Mouse (Mus musculus): ENCODE results near the gene Cryab.

The Cryab gene

GRCm38 (mm10) chr9:50742261-50742660 is 8.9 kb upstream of the Cryab start:
- CTCF ChIA-PET = no interaction called here

DNA sequence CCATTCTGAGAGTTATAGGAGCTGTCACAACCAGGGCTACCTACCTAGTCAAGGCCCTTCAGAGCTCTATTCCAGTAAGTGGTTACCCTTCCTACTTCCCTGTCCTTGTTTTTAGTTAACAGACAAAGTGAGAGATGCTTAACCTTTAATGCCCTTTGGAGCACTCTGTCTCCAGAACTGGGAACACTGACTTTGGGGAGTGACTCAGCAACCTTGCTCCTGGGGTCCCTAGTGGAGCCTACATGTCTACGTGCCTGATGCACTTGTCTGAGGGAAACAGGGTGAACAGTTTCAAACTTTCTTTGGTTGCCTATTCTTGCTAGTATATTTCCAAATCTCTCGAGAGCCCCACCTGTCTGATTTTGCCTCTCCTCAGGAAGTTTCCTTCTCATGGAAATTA is 8.4 kb upstream of the Cryab start:
- CTCF ChIA-PET = no interaction called here

GRCm38 (mm10) chr9:50745806-50746205 is 5.3 kb upstream of the Cryab start:
- CTCF ChIA-PET = no interaction called here

GRCm38 (mm10) chr9:50746214-50746677 is 4.9 kb upstream of the Cryab start, which contains the start of gene 2310030G06Rik:
Gene 2310030G06Rik, minus strand, starts transcription at chr9:50746536.
- CTCF ChIA-PET = no interaction called here

GRCm38 (mm10) chr9:50750706-50751105 is 419 bp upstream of the Cryab start:
- CTCF ChIA-PET = no interaction called here

DNA sequence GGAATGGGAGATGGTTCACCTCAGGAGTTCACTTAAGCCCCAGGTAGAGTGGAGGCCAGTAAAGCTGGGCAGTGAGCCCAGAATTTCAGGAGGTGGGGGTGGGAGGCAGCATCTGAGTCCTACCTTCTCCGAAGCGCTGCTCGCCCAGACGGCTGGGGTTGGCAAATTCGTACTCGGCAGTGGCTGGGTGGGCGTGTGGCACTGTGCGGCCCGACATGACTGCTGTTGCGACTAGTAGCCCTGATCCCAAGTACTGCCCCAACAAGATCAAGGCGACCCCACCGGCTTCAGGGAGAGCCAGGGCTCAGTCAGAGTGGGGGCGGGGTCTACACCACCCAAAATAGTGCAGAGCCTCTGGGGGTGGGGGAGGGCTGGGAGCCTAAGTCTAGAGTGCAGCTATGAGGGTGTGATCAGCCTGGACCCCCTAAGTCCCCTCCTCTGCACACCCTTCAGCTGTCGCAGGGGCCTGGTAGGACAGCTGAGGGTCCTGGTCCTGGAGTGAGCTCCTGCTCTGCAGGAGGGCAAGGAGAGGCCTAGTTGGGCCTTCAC is 1.0 kb downstream of the Cryab start, which contains the start of gene Hspb2:
Gene Hspb2, minus strand, starts transcription at position 301 of the 549 bp plus-strand sequence.
- CTCF ChIA-PET = no interaction called here

- CTCF ChIA-PET = no interaction called here
These were observed 1.9 kb downstream of the Cryab start for GRCm38 (mm10) chr9:50752784-50753615.

DNA sequence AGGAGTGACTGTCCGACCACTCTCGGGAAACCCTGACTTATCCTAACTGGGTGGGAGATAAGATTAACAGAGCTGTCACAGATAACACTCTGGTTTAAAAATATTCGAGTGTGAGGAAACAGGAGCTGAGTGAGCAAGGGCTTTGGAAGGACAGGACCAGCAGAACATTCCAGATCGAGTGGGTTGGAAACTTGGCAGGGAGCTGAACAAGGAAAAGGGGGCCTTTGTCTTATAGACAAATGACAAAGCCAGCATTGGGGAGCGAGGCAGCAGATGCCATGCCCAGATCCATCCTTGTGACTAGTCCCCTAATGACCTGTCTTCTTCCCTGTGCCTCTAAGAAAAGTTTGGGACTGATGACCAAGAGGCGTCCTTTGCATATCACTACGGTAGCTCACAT is 2.8 kb downstream of the Cryab start:
- CTCF ChIA-PET = no interaction called here

GRCm38 (mm10) chr9:50756711-50757110 is 5.6 kb downstream of the Cryab start:
- CTCF ChIA-PET = no interaction called here

- CTCF ChIA-PET = no interaction called here
These were observed 10.6 kb downstream of the Cryab start for GRCm38 (mm10) chr9:50761520-50762243.

GRCm38 (mm10) chr9:50763331-50763730 is 12.2 kb downstream of the Cryab start:
- CTCF ChIA-PET = interaction anchor here (0.6 kb wide), 1 partner anchor 43 kb away, joined by 3 read pairs; no protein-coding TSS in a partner anchor

GRCm38 (mm10) chr9:50767531-50768106 is 16.5 kb downstream of the Cryab start:
- CTCF ChIA-PET = interaction anchor here (0.5 to 0.7 kb wide), 2 partner anchors 47 to 82 kb away, joined by 3 to 6 read pairs; no protein-coding TSS in a partner anchor

DNA sequence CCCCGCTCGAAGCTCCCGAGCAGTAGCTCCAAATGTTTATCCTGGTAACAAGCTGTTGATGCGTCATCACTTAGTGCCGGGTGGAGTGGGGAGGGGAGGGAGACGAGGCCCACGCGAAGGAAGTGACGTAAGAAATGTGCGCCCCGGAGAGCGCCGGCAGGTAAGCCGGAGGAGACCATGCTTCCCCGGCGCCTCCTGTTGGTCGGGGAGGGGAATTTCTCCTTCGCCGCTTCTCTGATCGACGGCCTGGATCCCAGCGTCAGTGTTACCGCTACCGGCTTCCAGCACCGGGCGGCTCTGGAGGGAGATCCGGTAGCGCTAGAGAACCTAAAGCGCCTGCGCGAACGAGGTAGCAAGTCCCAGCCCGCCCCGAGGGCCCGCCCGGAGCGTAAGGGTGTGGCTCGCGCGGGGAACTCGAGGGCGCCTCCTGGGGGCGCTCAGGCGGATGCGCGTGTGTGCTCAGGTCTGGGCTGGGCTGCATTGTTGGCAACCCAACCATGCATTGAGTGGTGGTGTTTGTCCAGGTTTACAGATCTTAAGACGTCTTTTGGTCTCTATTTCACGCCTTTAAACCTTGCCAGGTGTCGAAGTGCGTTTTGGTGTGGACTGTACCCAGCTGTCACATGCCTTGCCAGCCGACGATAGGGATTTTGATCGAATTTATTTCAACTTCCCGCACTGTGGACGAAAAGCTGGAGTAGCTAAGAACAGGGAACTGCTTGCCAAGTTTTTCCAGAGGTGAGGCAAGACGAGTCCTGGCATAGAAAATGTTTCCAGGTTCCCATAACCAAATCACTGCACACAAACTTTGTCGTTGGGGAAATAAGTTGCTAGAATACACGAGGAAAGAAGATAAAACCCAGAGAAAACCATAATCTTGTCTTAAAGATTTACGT is 17.2 kb downstream of the Cryab start, which contains the start of gene Fdxacb1:
Gene Fdxacb1, plus strand, starts transcription at position 130 of the 896 bp plus-strand sequence.
- CTCF ChIA-PET = no interaction called here

- CTCF ChIA-PET = no interaction called here
These were observed 18.9 kb downstream of the Cryab start for GRCm38 (mm10) chr9:50770011-50770410.

DNA sequence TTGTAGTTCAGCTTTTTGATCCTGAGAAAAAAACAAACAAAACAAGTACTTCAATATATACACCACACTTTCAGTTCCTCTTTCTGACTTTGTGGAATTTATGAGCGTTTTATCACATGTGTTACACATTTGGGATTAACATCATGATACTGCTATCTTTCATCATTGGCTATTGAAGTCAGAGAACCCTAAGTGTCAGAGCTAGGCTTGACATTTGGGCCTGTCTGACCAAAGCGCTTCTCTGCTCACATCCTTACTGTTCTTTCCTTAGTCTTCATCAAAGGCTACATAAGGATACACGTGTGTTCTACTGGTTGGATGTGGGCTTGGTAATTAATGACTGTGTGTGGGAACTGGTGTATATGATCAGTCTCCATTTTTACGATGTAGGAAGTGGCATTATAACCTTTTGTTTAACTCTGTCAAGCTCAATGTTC is 22.9 kb downstream of the Cryab start:
- CTCF ChIA-PET = interaction anchor here (0.5 to 1.3 kb wide), 4 partner anchors 10 to 1527 kb away, joined by 3 to 11 read pairs (median 4); no protein-coding TSS in a partner anchor

DNA sequence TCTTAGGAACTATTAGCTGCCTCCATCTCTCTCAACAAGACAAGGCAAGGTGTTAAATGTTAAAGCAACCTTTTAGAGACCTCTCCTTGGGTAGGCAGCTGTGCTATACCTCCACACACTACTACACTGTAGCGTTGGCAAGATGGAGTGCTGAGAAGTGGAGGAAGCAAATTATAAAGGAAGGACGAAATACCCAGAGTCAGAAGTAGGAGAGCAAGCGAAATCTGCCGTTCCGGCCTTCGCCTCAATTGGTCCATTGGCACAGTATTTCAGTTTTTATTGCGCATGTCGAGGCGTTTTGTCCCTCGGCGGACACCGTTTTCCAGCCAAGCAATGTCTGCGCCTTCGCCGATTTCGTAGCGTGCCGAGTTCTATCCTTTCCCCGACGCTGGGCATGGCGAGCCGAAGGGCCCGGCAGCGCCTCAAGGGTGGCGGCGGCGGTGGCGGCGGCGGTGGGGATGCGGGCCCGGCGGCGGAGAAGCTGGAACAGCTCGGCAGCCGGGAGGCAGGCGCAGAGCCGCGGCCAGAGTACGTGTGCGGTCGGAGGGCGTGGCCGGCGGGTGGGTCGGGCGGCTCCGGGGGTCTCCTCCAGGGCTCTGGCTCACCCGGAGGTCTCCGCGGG is 24.0 kb downstream of the Cryab start, which contains the start of the genes Alg9 and 1110032A03Rik:
Gene Alg9, plus strand, starts transcription at position 29 of the 622 bp plus-strand sequence.
Gene 1110032A03Rik, minus strand, starts transcription at position 530 of the 622 bp plus-strand sequence.
- CTCF ChIA-PET = interaction anchor here (0.6 kb wide), 6 partner anchors 11 to 328 kb away, joined by 3 to 7 read pairs (median 4); no protein-coding TSS in a partner anchor

GRCm38 (mm10) chr9:50775662-50776126 is 24.6 kb downstream of the Cryab start:
- CTCF ChIA-PET = no interaction called here

DNA sequence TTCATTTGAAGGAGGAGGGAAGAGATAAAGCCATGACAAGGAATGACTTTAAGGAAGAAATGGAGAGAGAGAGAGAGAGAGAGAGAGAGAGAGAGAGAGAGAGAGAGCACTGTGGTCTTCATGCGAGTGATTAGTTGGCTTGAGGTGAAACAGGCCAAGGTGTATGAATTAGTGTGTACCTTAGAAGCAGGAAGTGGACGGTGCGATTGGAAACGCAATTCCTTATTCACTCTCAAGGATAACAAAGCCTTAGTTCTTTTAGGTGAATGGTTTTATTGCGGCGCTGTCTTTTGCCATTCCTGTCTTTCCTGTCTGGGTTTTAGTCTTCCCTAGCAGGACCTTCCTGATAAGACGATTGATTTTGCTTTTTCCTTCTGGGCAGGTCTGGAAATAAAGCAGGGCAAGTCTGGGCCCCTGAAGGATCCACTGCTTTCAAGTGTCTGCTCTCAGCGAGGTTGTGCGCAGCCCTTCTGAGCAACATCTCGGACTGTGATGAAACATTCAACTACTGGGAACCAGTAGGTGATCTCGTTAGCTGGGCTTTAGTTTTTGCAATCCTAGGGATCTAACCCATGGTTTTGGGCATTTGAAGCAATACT is 25.1 kb downstream of the Cryab start:
- CTCF ChIA-PET = no interaction called here

DNA sequence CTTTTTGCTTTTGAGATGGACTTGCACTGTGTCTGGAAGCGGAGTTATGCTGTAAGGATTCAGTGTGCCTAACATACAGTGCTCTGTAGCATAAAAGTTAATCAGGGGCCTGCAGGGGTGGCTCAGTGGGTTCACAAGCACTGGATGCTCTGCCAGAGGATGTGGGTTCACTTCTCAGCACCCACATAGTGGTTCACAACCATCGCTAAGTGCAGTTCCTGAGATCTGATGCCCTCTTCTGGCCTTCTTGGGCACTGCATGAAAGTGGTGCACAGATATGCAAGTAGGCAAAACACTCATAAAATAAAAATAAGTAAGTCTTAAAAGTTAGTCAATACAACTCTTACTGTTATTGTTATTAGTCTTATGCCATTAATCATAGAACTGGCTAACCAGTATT is 31.0 kb downstream of the Cryab start:
- CTCF ChIA-PET = interaction anchor here (0.9 kb wide), 1 partner anchor 35 kb away, joined by 4 read pairs; no protein-coding TSS in a partner anchor

Data from spleen, embryonic (tissue).